Mouse (Mus musculus) fat pad, adult 2 months (tissue): ENCODE results near the gene Col12a1.

Experiments used
- DNase-seq: peaks from one replicate; pipeline ENCODE4 v3.0.0-alpha.2; 2011; ENCODE audit warnings: low read depth, low spot score; ENCODE audit errors: extremely low read depth

The Col12a1 gene

GRCm38 (mm10) chr9:79606122-79606521, 112.5 kb downstream of the Col12a1 start:
- no peak for DNase-seq

GRCm38 (mm10) chr9:79605722-79606121, 112.9 kb downstream of the Col12a1 start:
- no peak for DNase-seq

DNA sequence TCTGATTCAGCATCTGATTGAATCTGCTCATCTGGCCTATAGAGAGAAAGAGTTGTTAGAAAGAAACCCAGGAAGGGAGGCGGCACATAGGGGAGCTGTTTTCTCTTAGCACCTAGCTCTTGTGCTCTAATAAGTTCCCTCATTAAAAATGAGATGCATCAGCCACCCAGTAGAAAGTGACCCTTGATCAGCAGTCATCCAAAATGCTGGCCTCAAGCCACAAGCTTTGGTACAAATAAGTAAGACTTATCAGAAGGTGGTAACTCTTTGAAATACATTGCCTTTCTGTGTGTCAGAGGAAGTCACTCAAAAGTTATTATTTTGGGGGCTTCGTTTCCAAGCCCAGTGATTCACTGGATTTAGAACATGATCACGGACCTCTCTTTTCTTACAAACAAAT, 114.1 kb downstream of the Col12a1 start:
- DNase-seq, result no peak

DNA sequence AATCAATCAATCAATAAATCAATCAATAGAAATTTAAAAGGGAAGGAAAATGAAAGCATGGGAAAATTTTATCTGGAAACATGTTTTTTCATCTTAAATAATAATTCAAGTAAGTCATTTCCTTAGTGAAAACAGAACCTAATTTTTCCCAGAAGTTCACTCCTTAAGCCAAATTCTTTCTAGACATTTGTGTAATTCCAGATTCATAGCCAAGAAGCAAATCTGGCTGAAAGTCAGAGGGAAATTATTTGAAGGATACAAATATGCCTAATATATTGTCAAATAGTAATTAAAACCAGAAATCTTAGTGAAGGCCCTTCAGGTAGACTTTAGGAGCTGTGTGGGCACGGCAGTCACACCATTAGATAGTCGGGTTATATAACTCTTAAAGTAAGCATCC, 115.2 kb downstream of the Col12a1 start:
- DNase-seq, result no peak

GRCm38 (mm10) chr9:79600237-79600570, 118.4 kb downstream of the Col12a1 start:
- DNase-seq, result no peak

DNA sequence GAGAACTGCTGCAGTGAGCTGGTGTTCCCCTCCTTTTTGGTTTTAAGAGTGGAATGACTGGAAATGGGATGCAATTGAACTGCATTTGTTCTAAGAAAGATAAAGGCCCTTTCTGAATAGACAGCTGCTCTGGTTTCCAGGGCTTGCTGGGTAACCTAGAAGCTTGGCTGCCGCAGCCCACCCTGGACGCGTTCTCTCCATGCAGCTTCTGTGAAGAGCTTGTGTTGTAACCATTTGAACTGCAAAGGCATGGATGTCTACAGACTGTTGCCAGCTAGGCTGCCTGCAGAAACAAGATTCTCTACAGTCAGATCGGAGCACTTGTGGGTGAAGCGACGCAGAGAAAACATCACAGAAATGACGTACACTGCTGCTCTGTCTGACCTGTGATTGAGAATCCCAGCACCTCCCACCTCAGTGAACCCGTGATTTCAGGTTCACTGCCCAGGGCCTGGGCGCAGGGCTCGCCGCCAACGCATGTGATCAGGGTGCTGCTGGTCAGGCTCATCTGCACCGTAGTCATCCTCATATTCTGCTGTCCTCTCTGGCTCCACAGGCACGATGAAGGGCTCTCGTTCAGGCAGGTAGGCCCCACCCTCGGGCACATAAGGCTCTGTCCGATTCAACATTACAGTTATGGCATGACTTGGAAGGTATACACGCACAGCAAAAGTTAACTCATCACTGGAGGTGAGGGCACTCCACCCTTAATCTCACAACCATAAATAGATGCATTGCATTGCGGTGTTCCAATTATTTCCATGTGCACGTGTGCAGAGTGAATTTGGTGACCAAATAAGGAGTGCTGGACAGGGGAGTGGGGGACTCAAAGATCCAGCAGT, 119.0 kb downstream of the Col12a1 start:
- DNase-seq, result no peak

DNA sequence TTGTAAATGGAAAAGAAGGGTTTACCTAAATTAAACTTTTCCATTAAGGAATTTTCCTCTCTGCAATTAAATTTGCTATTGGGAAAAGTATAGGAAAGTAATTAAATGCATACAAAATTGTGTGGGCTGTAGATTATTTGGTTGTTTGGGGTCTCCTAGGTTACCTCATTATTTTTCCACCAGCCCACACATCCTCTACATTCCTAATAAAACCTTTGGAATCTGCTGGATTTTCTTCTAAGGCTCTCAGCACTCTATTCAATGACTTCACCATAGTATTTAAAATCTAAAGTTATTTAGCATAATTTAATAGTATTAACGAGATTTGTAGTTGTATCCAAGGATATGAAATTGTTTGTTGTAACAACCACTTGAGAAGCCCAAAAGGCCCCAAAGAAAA, 120.1 kb downstream of the Col12a1 start:
- DNase-seq, result no peak

GRCm38 (mm10) chr9:79586415-79587195, 132.0 kb downstream of the Col12a1 start:
- no peak for DNase-seq

DNA sequence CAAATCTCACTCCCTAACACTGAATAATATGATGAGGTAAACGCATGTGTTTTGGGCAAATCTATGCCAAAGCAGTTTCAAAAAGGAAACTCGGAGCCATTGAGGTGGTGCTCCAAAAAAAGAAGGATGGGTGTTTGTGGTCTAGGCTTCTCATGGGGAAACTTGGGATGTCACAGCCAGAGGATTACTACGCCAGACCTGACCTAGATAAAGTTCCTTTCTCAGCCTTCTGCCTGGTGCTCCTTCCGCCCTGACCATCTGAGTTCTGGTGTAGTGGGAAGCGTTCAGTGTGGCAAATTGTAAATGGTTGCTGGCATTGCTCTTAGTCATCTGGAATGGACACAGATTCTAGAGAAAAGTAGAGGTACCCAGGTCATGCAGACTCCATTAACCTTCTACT, 151.8 kb downstream of the Col12a1 start:
- no peak for DNase-seq

DNA sequence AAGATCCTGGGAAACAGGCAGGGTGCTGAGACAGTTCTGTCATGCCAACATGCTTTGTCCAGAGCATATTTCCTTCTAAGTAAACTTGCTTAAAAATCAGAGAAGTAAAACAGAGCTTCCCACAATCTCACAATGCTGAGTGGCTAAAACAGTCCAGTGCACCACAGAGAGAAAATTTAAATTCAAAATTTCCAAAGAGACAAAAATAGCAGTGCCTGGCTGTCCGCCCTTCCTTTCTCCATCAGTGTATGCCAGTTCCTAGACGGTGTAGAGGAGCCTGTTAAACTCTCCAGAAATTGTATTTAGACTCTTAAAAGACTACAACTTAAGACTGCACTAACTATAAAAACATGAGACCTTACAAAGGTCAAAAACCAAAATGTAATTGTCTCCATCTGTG, 165.3 kb downstream of the Col12a1 start:
- no peak for DNase-seq
